10 mouse cellular contexts compared by ENCODE assay signal in genomic region chr6:115389945-115390540, GRCm38 (mm10).
"Had no signal": no experiment of that assay in that cellular context is flagged by ENCODE, and none has a peak within 500 bp of the region (broad histone marks: within the 10 kb centered on the region; RNA-seq: fewer than 3 reads in every experiment).

No protein-coding gene starts in this region.

- H3K4me3 ChIP-seq: limb, embryonic 13.5 days; midbrain, embryonic 13.5 days; neural tube, embryonic 15.5 days had no signal

- H3K36me3 ChIP-seq: limb, embryonic 13.5 days; midbrain, embryonic 13.5 days; neural tube, embryonic 15.5 days had no signal

- H3K27ac ChIP-seq: limb, embryonic 13.5 days; liver, embryonic 14.5 days; midbrain, embryonic 13.5 days; neural tube, embryonic 15.5 days had no signal

- H3K9me3 ChIP-seq: limb, embryonic 13.5 days; midbrain, embryonic 13.5 days; neural tube, embryonic 15.5 days had no signal

- DNase-seq: left cerebral cortex, postnatal 4 days; lung, adult 18-20 months; right cerebral cortex, postnatal 4 days; spleen, adult 18-20 months; thymus, adult 18-20 months; thymus, postnatal 14 days had no signal

- ATAC-seq: midbrain, embryonic 13.5 days had no signal

- H3K4me2 ChIP-seq: limb, embryonic 13.5 days; midbrain, embryonic 13.5 days; neural tube, embryonic 15.5 days had no signal

- H3K27me3 ChIP-seq: limb, embryonic 13.5 days; midbrain, embryonic 13.5 days; neural tube, embryonic 15.5 days had no signal

- H3K9ac ChIP-seq: limb, embryonic 13.5 days; liver, embryonic 14.5 days; midbrain, embryonic 13.5 days; neural tube, embryonic 15.5 days had no signal

- H3K4me1 ChIP-seq: limb, embryonic 13.5 days; midbrain, embryonic 13.5 days; neural tube, embryonic 15.5 days had no signal
